In genomic region chr2:166030256-166030995, GRCm38 (mm10) we compare ENCODE assay signal across 8 mouse cellular contexts. TPM values are rescaled to one million over a fixed set of nuclear protein-coding genes. Genes with fewer than 3 reads are reported as not detected.
DNase-seq lines count a peak whose midpoint lies in the region; ATAC-seq lines count a peak whose summit lies in the region.

No protein-coding gene starts in this region.

- no peaks in the 10 kb centered on the region for H3K9me3 ChIP-seq in embryonic facial prominence, embryonic 15.5 days (replicated peaks)
- no peaks in the 10 kb centered on the region for H3K9me3 ChIP-seq in stomach, embryonic 14.5 days (ENCODE audit: control insufficient read depth, low read depth, low read length)

- H3K4me3 ChIP-seq in embryonic facial prominence, embryonic 15.5 days (replicated peaks): no peak overlapping the region
- peak overlapping the region; percentile 11; the same call in 1 of the 2 replicates for H3K4me3 ChIP-seq in stomach, embryonic 14.5 days (ENCODE audit: low read depth, low read length)

- H3K4me1 ChIP-seq in embryonic facial prominence, embryonic 15.5 days: peaks cover 32% of the 10 kb centered on the region
- H3K4me1 ChIP-seq in stomach, embryonic 14.5 days (ENCODE audit: control insufficient read depth, insufficient read depth, low read length): peaks cover 37% of the 10 kb centered on the region

- H3K4me2 ChIP-seq in embryonic facial prominence, embryonic 15.5 days (replicated peaks): peak overlapping the region; percentile 41
- peak overlapping the region; percentile 52 for H3K4me2 ChIP-seq in stomach, embryonic 14.5 days (replicated peaks; ENCODE audit: low read depth, low read length)

- H3K27ac ChIP-seq in embryonic facial prominence, embryonic 15.5 days (replicated peaks): peak overlapping the region; percentile 80
- H3K27ac ChIP-seq in stomach, embryonic 14.5 days (ENCODE audit: low read length): peak overlapping the region; percentile 97

- no peaks in the 10 kb centered on the region for H3K27me3 ChIP-seq in embryonic facial prominence, embryonic 15.5 days
- H3K27me3 ChIP-seq in stomach, embryonic 14.5 days (ENCODE audit: control insufficient read depth, insufficient read depth, low read length): no peaks in the 10 kb centered on the region

- no peak for ATAC-seq in embryonic facial prominence, embryonic 15.5 days (ENCODE audit: insufficient number of reproducible peaks, low FRiP score, low TSS enrichment, low read depth)
- ATAC-seq in stomach, embryonic 14.5 days (ENCODE audit: insufficient number of reproducible peaks, insufficient read depth, low FRiP score, low read depth): peak; percentile 12; the same call in 1 of the 2 replicates
- no peak for ATAC-seq in megakaryocyte-erythroid progenitor cell, adult 5-6 weeks (replicated peaks; ENCODE audit: low FRiP score, low TSS enrichment, poor library complexity, severe bottlenecking)

- WGBS in embryonic facial prominence, embryonic 15.5 days: 13% methylated on average over 13 of the region's 13 CpGs
- 4% methylated on average over 13 of the region's 13 CpGs for WGBS in stomach, embryonic 14.5 days

- peak; percentile 19 for DNase-seq in ovary, postnatal 36 days (ENCODE audit: low spot score)
- no peak for DNase-seq in ovary, adult 18-20 months (ENCODE audit: low spot score)
- DNase-seq in induced T-regulatory cell, adult 2 months (ENCODE audit: low read depth): peak; percentile 80
- DNase-seq in lung, postnatal 10 days: peak; percentile 56
- DNase-seq in spleen, postnatal 10 days (ENCODE audit: low spot score in 2 of 2): no peak

- no peak overlapping the region for H3K9ac ChIP-seq in embryonic facial prominence, embryonic 15.5 days
- H3K9ac ChIP-seq in stomach, embryonic 14.5 days (replicated peaks; ENCODE audit: low read depth, low read length): no peak overlapping the region; the same call in 1 of the 2 replicates

- H3K36me3 ChIP-seq in embryonic facial prominence, embryonic 15.5 days: no peaks in the 10 kb centered on the region
- H3K36me3 ChIP-seq in stomach, embryonic 14.5 days (ENCODE audit: control insufficient read depth, insufficient read depth, low read length): no peaks in the 10 kb centered on the region; the same call in 1 of the 2 replicates

RNA-seq across cellular contexts. Expression of gene Ncoa3, which starts 38.0 kb away (rescaled TPM):
- polyA plus RNA-seq in embryonic facial prominence, embryonic 15.5 days (2015; fragmentation: Nextera tagmentation; extraction: Ambion mirVana): 13.3 and 14.7 TPM in 2 replicates
- polyA plus RNA-seq in stomach, embryonic 14.5 days (2014; fragmentation: Nextera tagmentation; extraction: Ambion mirVana): 22.8 and 25.7 TPM in 2 replicates
- total RNA-seq in megakaryocyte-erythroid progenitor cell, adult 5-6 weeks (2014; fragmentation: Nextera tagmentation): 8.3 and 21.1 TPM in 2 replicates
- total RNA-seq in megakaryocyte-erythroid progenitor cell, adult 5-6 weeks (2017): 8.8 and 15.9 TPM in 2 replicates

Comparison
In these comparisons a context has a peak if more than half of its experiments do, and no peak if none do; other contexts are left out.
1. DNase-seq: peak in ovary, postnatal 36 days (single experiment), induced T-regulatory cell, adult 2 months (single experiment) and lung, postnatal 10 days (single experiment); none in ovary, adult 18-20 months (single experiment) and spleen, postnatal 10 days (0 of 2).